Mouse (Mus musculus): ENCODE measurements at regions not wholly inside any gene's neighbourhood (a gene's known extent, or its start where the extent isn't known, plus 50 kb on each side); places are given as distances from the start of the nearest gene placed in this dataset.

DNA sequence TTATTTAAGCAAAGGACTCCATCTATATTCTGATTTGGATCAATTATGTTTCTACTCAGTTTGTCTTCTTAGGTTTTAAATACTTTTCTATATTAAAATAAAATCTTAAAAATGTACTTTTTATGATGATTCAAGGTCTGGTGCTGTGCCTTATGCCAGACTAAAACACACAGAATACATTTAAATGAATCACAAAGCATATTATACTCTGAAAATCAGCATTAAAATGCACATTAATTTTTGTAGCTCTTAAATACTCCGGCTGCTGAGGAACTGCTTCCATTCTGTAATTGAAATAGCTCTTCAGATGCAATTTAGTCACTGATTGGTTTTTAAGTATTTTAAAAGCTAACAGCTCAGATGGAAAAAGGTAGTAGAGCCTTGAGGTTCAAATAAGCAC lies 387.6 kb downstream of the Sfmbt2 start:
- TF ChIP-seq POLR2A (IDR thresholded peaks at IDR 0.05; ENCODE audit: insufficient read depth, low read length) (no peak), CTCF (IDR thresholded peaks at IDR 0.05; ENCODE audit: low read depth, low read length) (no peak), EP300 (IDR thresholded peaks at IDR 0.05; ENCODE audit: insufficient read depth, low read depth, low read length) (no peak)
